Mouse (Mus musculus) c-Kit-positive CD71-positive TER-119-negative erythroid progenitor cells, embryonic 14.5 days (primary cell): Measurements from ENCODE around the gene Dkkl1.
"Not testable (repeated sequence)": the region's sequence is repeated elsewhere in the genome, so short reads cannot be mapped to it uniquely, and the experiment has no call there.

Source experiments
- DNase-seq: peaks from one replicate; pipeline ENCODE4 v3.0.0-alpha.2; 2013; ENCODE audit warnings: low read depth

Dkkl1 gene

DNA sequence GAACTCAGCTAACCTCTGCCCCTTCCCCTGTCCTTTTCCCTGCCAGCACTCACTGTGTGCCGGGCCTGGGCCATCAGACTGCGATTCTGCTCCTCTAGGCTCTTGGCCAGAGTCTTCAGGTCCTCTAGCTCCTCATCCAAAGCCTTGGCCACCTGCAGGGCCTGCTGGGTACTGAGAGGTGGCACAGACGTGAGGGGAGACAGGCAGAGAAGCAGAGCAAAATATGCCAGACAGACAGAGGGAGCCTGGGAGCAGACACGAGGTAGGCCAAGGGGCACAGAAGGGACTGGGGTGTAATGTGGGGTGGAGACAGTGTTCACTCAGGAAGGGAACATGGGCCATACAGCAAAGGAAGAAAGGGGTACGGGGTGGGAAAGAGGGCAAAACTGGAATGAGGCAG is 18.5 kb downstream of the Dkkl1 start:
- no peak for DNase-seq

DNA sequence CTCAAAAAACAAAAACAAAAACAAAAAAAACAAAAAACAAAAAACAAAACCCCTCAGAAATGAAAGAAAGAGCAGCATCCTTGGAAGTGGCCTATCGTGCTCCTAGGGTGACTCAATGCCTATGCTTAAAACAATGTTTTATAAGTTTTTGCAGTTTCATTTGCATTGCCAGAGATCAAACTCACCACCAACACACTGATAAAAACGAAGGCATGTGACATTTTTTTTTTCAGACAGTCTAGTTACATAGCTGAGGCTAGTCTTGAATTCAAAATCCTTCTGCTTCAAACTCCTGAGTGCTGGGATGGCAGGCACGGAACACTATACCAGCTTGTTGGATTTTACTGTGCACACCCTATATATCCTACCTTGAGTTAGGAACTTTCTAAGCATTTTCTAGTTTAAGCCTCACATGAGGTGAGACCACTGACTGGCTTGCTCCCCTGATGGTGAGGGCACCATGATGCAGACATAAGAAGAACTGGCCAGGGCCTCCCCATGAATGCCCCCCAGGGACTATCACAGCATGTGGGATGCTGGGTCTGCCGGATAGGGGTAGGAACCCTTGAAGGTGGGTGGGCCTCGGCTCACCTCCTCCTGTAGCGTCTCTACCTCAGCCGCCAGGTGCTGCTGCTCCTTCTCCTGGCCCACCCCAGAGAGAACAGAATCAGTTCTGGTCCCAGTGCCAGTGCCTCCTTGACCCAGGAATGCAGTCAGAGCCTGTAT is 19.2 kb downstream of the Dkkl1 start:
- no peak for DNase-seq

DNA sequence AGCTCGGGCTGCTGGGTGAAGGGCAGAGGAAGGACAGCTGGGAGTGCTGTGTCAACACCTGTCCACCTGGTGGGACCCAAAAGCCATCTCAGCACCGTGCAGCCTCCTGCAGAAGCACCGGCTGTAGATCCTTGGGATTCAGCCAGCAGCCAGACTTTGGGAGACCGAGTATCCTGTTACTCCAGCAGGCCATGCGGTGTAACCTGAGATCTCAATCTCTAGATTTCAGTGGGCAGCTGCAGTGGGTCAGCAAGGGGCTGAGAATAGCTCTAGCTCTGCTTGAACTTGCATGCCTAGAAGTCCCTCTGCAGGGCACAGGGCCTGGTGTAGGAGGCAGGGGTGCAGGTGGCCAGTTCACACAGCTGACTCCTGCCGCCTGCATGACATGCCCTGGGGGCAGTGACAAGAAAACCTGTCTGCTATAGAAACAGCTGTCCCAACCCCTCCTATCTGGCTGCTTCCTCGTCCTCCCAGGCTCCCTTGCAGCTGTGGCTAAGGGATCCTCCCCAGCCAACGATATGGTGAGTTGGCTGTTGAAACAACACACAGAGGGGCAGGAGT is 20.1 kb downstream of the Dkkl1 start:
- DNase-seq, result no peak

DNA sequence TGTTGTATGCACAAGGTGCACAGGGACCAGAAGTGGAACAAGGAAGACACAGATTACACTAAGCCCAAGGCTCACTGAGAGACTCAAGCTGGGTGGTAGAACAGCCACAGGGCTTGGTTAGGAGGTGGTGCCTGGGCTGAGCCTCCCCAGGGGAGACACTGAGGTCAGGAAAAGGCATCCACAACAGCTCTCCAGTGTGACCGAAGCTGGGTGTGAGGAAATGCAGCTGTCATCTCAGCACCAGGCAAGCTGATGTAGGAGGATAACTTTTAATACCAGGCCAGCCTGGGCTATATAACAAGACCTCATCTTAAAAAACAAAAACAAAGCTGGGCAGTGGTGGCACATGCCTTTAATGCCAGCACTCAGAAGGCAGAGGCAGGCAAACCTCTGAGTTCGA is 20.8 kb downstream of the Dkkl1 start:
- DNase-seq, result no peak

DNA sequence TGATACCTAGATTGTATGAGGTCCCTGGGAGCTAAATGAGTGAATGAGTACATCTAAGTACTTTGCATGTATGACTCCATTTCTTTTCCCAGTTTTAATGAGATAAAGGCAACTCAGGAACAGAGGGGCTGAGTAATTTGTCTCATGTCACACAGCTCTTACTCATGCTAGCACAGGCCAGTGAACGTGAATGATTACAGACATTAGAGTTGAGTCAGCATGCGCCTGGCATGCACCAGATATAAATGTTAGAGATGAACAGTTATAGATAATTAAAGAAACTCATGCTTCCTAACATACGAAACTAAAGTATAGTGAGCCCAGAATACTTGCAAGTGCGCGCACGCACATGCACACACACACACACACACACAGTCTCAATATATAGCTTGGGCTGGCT is 21.8 kb downstream of the Dkkl1 start:
- no peak for DNase-seq

DNA sequence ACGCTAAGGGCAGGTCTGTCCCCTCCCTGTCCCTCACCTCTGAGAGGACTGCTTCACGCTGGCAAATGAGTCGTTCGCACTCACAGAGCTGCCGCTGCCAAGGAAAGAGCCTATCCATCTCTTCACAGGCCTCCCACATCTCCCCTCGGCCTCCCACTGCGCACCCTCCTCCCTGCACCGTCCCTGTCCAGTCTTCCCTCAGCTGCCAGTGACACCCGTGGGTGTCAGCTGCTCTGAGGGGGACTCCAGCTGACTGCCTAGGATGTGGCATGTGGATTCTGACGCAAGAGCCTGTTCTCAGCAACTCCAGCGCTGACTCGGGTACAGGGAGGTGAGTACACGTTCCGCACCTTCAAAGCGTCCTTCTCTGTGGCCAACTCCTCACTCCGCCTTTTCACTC is 22.3 kb downstream of the Dkkl1 start:
- no peak for DNase-seq

DNA sequence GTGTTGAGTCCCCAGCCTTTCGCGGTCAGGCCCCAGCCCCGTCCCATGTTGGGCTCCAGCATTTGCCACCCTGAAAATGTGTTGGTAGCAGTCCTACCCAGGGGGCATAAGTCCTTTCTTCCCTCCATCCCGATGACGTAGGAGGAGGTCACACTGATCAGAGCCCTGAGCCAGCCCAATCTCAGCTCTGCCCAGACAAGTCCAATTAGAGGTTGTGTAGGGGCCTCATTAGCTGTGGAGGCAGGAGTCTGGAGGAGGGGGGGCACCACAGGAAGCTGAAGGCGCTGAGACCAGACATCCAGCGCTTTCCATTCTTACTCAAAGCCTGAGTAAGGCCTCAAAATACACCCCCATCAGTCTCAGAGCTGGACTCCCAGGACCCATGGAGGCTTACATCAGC is 26.0 kb downstream of the Dkkl1 start:
- DNase-seq, result no peak

DNA sequence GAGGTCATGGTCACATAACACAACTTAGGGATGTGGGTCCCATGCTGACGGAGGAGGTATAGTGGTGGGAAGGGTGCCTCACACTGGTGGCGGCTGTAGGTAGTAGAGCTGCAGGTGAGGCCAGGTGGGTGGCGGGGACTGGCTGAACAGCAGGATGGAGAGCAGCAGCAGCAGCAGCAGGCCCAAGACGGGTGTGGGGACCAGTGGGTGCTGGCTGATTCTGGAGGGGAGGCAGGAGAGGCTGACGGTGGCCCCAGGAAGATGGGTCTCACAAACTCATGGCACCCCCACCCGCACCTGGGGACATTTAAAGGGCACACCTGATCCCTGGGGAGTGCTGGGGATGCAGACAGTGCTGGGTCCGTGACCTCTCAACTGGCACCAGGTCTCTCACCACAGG is 28.3 kb downstream of the Dkkl1 start:
- DNase-seq, result no peak

DNA sequence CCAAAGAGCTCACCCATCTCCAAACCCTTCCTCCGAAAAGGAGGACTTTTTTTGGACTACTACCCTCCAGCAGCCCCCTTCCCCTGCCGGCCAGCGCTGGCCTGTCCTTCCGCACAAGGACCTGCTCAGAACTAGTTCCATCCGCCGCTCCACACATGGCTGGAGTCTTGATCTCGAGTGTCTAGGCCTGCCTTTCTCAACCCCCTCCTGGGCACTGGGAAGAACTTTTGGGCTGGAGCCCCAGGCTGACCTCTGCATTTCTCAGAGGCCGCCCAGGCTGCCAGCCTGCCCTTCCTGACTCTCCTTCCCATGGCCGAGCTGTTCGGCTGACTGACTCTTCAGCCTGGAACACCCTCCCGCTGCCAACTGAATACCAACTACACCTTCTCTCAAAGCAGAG is 29.3 kb downstream of the Dkkl1 start:
- DNase-seq, result no peak

DNA sequence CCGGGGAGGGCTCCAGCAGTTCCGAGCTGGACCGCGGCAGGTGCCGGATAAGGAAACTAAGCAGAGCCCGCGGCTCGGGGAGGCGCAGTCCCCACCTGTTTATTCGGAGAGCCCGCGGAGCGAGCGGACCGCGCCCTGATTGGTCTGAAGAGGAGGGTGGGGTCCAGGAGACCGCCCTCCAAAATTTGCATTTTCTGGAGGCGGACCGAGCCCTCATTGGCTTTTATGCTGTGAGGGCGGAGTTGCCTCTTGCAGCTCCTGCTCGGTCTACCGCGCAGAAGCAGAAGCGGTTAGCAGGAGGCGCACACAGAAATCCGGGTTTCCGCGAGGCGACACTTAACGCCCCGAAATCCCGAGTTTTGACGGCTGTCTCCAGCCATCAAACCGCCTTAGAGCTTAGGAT is 29.7 kb downstream of the Dkkl1 start:
- DNase-seq, result peak; percentile 94

DNA sequence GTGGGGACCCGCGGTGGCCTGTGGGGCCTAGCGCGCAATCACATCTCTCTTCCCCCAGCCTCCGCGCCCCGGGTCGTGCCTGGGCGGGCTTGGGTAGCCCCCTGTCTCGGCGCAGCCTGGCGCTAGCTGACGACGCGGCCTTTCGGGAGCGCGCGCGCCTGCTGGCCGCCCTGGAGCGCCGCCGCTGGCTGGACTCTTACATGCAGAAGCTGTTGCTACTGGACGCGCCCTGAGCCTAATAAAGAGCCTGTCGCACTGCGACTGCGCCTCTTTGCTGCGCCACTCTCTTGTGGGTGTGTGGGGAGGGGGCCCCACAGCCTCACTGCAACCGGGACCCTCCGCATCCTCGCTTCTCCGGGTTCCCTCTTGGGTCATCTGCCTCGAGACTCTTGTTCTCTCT is 30.4 kb downstream of the Dkkl1 start:
- DNase-seq, result no peak

DNA sequence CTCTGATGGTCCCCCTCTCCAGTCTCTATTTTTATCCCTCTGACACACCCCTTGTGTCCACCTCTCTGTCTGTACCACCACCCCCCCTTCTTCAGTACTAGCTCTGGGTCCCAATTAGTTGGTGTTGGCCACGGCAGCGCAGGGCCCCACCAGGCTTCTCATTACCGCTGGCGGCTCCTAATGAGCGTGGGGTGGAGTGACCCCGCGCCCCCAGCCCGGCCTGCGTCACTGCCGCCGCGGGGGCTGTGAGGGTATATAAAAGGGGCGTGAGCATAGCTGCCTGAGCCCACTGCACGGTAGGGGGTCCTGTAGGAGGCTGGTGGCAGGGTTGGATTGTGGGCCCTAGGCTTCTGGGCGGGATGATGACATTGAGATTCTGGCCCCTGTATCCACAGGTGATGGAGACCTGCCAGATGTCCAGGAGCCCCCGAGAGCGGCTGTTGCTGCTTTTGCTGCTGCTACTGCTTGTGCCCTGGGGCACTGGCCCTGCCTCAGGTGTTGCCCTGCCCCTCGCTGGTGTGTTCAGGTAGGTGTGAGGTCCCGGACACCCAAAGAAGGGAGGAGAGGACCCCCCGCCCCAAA is 31.0 kb downstream of the Dkkl1 start, which contains the start of gene Pth2:
Gene Pth2, plus strand, starts transcription at position 100 of the 582 bp plus-strand sequence.
- DNase-seq, result no peak

DNA sequence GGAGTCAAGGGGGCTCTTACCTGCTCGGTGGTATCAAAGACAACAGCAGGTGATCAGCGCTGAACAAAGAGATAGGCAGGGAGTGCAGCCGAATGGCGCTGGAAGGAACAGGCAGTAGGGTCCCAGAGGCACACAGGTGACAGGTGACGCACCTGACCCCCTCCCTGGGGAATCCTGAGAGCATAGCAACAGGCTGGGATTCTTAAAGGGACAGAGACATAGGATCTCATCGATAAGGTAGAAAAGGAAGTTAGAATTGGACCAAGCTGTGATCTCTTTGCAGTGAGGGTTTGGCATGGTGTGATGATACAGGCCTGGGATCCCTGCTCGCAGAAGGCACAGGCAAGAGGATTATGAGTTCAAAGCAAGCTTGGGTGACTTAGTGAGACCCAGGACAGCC is 32.5 kb downstream of the Dkkl1 start, which contains the start of gene Gfy:
Gene Gfy, minus strand, starts transcription at position 101 of the 400 bp plus-strand sequence.
- DNase-seq, result no peak

DNA sequence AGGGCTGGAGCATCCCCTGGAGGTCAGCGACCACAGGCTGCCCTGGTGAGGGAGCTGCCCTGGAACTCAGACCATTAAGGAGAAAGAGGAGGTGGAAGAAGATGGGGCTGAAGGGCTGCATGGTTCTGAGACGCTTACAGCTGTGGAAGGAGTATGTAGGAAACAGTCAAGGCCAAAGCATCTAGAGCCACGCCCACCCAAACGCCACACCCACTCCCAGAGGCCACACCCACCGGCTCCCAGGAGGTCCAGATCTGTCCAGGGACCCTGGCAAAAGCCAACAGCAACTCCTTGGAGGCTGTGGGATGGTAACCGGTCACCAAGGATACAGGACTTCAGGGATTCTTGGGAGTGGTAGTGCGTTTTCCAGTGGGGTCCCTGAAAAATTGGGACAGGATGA is 33.4 kb downstream of the Dkkl1 start:
- no peak for DNase-seq

DNA sequence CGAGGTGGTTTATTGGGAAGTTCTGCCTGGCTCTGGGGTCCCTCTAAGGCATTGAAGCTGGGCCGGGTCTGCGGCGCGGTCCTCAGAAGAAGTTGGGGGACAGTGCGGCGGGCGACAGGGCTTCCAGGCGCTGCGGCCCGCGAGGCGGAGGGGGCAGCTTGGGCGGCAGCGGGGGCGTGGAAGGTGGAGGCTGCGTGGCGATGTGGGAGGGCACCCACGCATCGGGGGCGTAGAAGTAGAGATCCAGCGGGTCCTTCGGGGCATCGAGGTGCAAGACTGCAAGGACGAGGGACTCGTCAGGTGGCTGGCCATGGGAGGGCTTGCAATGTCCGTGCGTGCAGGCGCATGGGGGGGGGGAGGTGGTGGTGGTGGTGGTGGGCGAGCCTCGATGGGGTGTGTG is 35.6 kb downstream of the Dkkl1 start:
- no peak for DNase-seq

DNA sequence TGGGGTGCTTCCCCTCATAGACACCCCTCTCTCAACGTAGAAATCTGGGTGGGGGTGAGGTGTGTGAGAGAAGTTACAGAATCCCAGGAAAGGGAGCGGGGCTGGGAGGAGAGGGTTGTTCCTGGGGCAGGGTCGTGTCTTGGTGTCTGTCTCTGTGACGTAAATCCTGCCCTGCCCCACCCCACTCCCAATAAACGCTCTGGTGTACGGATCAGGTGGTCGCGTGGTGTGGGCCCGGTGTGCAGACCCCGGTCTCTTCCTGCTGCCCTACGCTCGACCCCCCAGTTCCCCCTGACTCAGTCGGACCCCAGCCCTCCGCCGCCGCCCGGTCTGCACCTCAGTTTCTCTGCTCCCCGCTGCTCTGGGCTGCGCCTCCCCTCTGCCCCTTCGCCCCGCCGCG is 36.0 kb downstream of the Dkkl1 start:
- DNase-seq, result no peak

DNA sequence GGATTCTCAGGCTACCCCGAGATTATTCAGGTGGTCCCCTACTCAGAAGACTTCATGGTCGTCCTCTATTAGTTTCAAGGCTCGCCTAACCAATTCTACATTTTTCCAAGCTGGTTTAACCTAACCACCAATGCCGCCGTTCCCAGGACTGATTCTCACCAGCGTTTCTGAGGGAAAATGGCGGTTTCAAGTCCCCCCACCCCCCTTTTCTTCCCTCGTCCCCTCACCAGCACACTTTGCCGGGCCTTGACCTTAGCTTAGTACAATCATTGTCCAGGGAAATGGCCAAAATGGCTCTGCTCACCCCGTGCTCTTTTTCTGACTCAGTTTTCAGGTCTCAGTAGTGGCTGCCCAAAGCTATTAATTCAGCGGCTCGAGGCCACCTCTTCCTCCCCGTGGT is 36.5 kb downstream of the Dkkl1 start:
- no peak for DNase-seq

DNA sequence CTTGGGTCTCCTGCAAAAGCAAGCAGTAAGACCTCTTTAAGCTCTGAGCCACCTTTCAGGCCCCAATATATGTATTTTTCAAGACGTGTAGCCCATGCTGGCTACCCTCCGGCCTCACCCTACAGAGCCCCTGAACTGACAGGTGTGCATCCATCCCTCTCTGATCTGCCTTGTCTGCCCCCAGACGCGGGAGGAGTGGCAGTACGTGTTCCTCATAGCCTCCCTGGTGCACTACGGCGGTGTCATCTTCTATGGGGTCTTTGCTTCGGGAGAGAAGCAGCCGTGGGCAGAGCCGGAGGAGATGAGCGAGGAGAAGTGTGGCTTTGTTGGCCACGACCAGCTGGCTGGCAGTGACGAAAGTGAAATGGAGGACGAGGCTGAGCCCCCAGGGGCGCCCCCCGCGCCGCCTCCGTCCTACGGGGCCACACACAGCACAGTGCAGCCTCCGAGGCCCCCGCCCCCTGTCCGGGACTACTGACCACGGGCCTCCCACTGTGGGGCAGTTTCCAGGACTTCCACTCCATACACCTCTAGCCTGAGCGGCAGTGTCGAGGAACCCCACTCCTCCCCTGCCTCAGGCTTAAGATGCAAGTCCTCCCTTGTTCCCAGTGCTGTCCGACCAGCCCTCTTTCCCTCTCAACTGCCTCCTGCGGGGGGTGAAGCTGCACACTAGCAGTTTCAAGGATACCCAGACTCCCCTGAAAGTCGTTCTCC is 37.2 kb downstream of the Dkkl1 start:
- no peak for DNase-seq

DNA sequence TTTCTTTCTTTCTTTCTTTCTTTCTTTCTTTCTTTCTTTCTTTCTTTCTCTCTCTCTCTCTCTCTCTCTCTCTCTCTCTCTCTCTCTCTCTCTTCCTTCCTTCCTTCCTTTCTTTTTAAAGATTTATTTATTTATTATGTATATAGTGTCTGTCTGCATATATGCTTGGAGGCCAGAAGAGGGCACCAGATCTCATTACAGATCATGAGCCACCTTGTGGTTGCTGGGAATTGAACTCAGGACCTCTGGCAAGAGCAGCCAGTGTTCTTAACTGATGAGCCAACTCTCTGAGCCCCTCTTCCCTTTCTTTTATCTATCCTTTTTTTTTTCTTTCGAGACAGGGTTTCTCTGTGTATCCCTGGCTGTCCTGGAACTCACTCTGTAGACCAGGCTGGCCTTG is 38.2 kb downstream of the Dkkl1 start:
- DNase-seq, result not testable (repeated sequence)

DNA sequence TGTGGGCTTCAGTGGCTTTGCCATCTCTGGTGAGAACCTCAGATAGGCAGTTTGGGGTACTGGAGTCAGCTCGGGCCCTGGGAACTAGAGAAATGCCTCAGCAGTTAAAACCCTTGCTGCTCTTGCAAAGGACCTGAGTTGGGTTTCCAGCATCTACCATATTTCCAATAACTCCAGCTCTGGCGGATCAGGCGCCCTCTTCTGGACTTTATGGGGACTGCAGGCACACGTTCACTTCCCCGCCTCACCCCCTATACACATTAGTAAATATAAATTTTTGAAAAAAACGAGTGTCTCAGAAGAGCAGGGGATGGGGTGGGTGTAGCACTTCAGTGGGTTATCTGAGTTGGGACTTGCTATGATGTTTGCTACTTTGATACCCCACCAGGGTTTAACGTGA is 39.0 kb downstream of the Dkkl1 start:
- no peak for DNase-seq

DNA sequence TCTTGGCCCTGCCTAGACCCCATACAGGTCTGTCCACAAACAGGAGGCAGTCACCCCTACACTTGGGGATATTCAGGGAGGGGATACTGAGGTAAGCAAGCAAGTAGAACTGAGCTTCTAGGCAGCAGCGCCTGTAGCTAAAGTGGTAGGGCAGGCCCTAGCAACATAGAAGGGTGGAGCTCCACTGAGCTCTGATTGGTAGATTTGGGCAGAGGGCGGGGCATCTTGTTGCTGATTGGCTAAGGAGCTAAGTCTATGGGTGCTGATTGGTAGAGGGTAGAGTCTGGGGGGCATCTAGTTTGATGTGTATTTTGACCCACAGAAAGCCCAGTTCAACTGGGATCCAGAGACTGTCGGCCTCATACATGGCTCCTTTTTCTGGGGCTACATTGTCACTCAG is 42.5 kb downstream of the Dkkl1 start:
- no peak for DNase-seq

DNA sequence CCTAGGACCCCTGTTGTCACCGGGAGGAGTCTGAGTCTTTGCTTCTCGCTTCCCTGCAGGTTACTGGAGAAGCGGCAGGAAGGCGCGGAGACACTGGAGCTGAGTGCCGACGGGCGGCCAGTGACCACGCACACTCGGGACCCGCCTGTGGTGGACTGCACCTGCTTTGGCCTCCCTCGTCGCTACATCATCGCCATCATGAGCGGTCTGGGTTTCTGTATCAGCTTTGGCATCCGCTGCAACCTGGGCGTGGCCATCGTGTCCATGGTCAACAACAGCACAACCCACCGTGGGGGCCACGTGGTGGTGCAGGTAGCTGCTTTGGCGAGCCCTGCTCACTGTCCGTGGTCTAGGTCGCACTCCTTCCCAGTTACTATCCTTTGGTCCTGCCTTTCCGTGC is 43.3 kb downstream of the Dkkl1 start:
- no peak for DNase-seq
